Mouse (Mus musculus): ENCODE measurements around the gene Pde10a. TPM values are rescaled to one million over a fixed set of nuclear protein-coding genes. Genes with fewer than 3 reads are reported as not detected.

The Pde10a gene
- total RNA-seq, 2 experiments from 2014 or later = 7.5 to 8.4 TPM

- no peak for DNase-seq (ENCODE audit: low spot score in 2 of 2)
Measured at GRCm38 (mm10) chr17:9002438-9002837, 477.3 kb downstream of the Pde10a start.

- DNase-seq (ENCODE audit: low spot score in 2 of 2) = no peak
Measured at GRCm38 (mm10) chr17:9004516-9004915, 479.3 kb downstream of the Pde10a start.

GRCm38 (mm10) chr17:9023198-9023942, 498.2 kb downstream of the Pde10a start:
- no peak for DNase-seq (ENCODE audit: low spot score in 2 of 2)

GRCm38 (mm10) chr17:9030181-9030580, 505.0 kb downstream of the Pde10a start:
- no peak for DNase-seq (ENCODE audit: low spot score in 2 of 2)

GRCm38 (mm10) chr17:9031241-9032141, 506.3 kb downstream of the Pde10a start:
- DNase-seq (ENCODE audit: low spot score in 2 of 2) = peak; percentile 55 to 71

GRCm38 (mm10) chr17:9032362-9033044, 507.3 kb downstream of the Pde10a start:
- no peak for DNase-seq (ENCODE audit: low spot score in 2 of 2)

- DNase-seq (ENCODE audit: low spot score in 2 of 2) = no peak
Measured at GRCm38 (mm10) chr17:9033511-9033910, 508.3 kb downstream of the Pde10a start.

- no peak for DNase-seq (ENCODE audit: low spot score in 2 of 2)
Measured at GRCm38 (mm10) chr17:9035561-9036348, 510.6 kb downstream of the Pde10a start.

Other genes starting within 250 kb of the Pde10a start
- gene Mpc1, start 242.5 kb upstream of the Pde10a start, total RNA-seq (2021) = 100 to 1,000 TPM; 157 to 162 TPM
- 10 to 100 TPM; 25.0 to 29.1 TPM for gene Sft2d1, start 214.3 kb upstream of the Pde10a start, total RNA-seq (2021)
- under 1 TPM; 0.12 to 0.18 TPM for gene Prr18, start 187.9 kb upstream of the Pde10a start, total RNA-seq (2021)
- gene T2, start 169.4 kb upstream of the Pde10a start, total RNA-seq (2021) = not detected
- under 1 TPM; 0.25 to 0.36 TPM for gene T, start 90.9 kb upstream of the Pde10a start, total RNA-seq (2021)
- not detected for gene Gm17087, start 41.6 kb downstream of the Pde10a start, total RNA-seq (2021)